Mouse (Mus musculus): ENCODE measurements around the gene Lrrc36. TPM values are rescaled to one million over a fixed set of nuclear protein-coding genes. Genes with fewer than 3 reads are reported as not detected.

The Lrrc36 gene
- total and polyA plus RNA-seq, 2 experiments from 2014 or later = 0.23 to 0.56 TPM

GRCm38 (mm10) chr8:105493495-105493894, 80.1 kb downstream of the Lrrc36 start:
- no peak overlapping the region for H3K9ac ChIP-seq (replicated peaks; ENCODE audit: low read depth, low read length)
- H3K4me1 ChIP-seq (ENCODE audit: control insufficient read depth, insufficient read depth) = peaks cover 23% of the 10 kb centered on the region
- ATAC-seq (ENCODE audit: insufficient read depth, low read depth) (no peak), DNase-seq (ENCODE audit: low spot score) (no peak)
- no peak overlapping the region for H3K27ac ChIP-seq (ENCODE audit: low read depth)
- no peak overlapping the region for H3K4me3 ChIP-seq (ENCODE audit: low read depth, low read length)
- H3K27me3 ChIP-seq (ENCODE audit: control insufficient read depth, insufficient read depth, low read length) = no peaks in the 10 kb centered on the region
- TF ChIP-seq EP300 (IDR thresholded peaks at IDR 0.05; ENCODE audit: low read depth) = no peak
- TF ChIP-seq CTCF (IDR thresholded peaks at IDR 0.05; ENCODE audit: low read depth) = no peak
- H3K36me3 ChIP-seq (replicated peaks; ENCODE audit: control insufficient read depth, insufficient read depth, low read length) = no peaks in the 10 kb centered on the region
- WGBS = 53% methylated on average over 3 of the region's 3 CpGs
- H3K4me2 ChIP-seq (ENCODE audit: low read depth, low read length) = no peak overlapping the region
- no peaks in the 10 kb centered on the region for H3K9me3 ChIP-seq (replicated peaks; ENCODE audit: control insufficient read depth, low read length)

DNA sequence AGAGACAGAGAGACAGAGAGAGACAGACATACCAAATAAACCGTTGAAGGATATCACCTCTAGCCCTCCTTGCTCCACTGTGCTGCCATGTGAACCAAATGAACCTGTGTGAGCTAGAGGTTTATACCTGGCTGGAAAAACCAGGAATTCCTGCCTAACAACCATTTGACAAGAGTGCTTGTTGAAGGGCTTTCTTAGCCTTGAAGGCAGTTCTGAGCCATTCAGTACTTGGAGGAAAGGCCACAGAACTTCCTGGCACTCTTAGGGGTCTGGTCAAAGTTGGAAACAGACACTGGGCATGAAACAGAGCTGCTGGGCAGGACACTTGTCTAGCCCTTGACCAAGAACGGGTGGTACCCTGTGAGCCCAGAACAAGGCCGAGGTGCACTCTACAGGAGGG, 81.2 kb downstream of the Lrrc36 start:
- ATAC-seq (ENCODE audit: insufficient read depth, low read depth) (no peak), DNase-seq (ENCODE audit: low spot score) (no peak)
- no peaks in the 10 kb centered on the region for H3K9me3 ChIP-seq (replicated peaks; ENCODE audit: control insufficient read depth, low read length)
- no peak for TF ChIP-seq CTCF (IDR thresholded peaks at IDR 0.05; ENCODE audit: low read depth)
- no peak for TF ChIP-seq EP300 (IDR thresholded peaks at IDR 0.05; ENCODE audit: low read depth)
- no peak overlapping the region for H3K9ac ChIP-seq (replicated peaks; ENCODE audit: low read depth, low read length)
- peaks cover 23% of the 10 kb centered on the region for H3K4me1 ChIP-seq (ENCODE audit: control insufficient read depth, insufficient read depth)
- no peak overlapping the region for H3K27ac ChIP-seq (ENCODE audit: low read depth)
- 85% methylated on average over 3 of the region's 3 CpGs for WGBS
- H3K4me3 ChIP-seq (ENCODE audit: low read depth, low read length) = no peak overlapping the region
- no peaks in the 10 kb centered on the region for H3K36me3 ChIP-seq (replicated peaks; ENCODE audit: control insufficient read depth, insufficient read depth, low read length)
- H3K4me2 ChIP-seq (ENCODE audit: low read depth, low read length) = no peak overlapping the region
- H3K27me3 ChIP-seq (ENCODE audit: control insufficient read depth, insufficient read depth, low read length) = no peaks in the 10 kb centered on the region

- TF ChIP-seq CTCF (IDR thresholded peaks at IDR 0.05; ENCODE audit: low read depth) (no peak), EP300 (IDR thresholded peaks at IDR 0.05; ENCODE audit: low read depth) (no peak)
- WGBS = 47% methylated on average over 17 of the region's 17 CpGs
- no peak overlapping the region for H3K27ac ChIP-seq (ENCODE audit: low read depth)
- H3K4me3 ChIP-seq (ENCODE audit: low read depth, low read length) = peak overlapping the region; percentile 95
- H3K9ac ChIP-seq (replicated peaks; ENCODE audit: low read depth, low read length) = peak overlapping the region; percentile 90
- H3K9me3 ChIP-seq (replicated peaks; ENCODE audit: control insufficient read depth, low read length) = no peaks in the 10 kb centered on the region
- H3K4me2 ChIP-seq (ENCODE audit: low read depth, low read length) = peak overlapping the region; percentile 93
- H3K36me3 ChIP-seq (replicated peaks; ENCODE audit: control insufficient read depth, insufficient read depth, low read length) = no peaks in the 10 kb centered on the region
- H3K4me1 ChIP-seq (ENCODE audit: control insufficient read depth, insufficient read depth) = peaks cover 20% of the 10 kb centered on the region
- ATAC-seq (ENCODE audit: insufficient read depth, low read depth) = no peak
- DNase-seq (ENCODE audit: low spot score) = no peak
- no peaks in the 10 kb centered on the region for H3K27me3 ChIP-seq (ENCODE audit: control insufficient read depth, insufficient read depth, low read length)
Observed at GRCm38 (mm10) chr8:105495350-105496302, 82.3 kb downstream of the Lrrc36 start.

DNA sequence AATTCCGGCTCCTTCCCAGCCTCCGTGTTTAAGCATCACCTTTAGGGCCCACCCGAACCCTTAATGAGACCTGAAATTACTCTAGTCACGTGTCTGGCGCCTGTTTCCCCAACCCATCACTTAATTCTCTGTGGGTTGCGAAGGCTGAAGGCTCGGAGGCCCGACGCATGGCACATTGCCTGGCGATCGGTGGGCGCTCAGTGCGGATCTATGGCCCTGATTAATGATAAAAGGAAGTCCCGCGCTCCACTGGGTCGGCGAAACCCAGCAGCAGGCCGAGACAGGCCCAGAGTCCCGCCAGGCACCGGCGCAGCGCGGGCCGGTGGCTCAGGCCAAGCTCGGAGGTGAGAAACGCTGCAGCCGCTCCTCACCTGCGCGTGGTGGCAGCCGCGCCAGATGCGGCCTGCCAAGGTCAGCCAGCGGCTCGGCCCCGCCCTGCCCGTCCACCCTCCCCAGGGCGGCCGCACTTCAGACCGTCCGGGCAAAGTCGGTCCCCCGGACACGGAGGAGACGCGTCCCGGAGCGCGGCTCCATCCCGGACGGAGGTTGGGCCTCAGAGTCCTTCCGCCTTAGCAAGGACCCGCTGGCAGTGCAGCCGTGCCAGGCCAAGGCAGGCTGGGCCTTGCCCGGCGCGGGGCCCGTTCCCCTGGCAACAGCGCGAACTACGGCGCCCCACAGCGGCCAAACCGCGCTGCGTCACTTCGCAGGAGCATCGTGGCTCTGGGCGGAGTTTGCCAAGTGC, 83.2 kb downstream of the Lrrc36 start, which contains the start of gene Zdhhc1:
Gene Zdhhc1, minus strand, starts transcription at position 464 of the 742 bp plus-strand sequence.
- H3K4me1 ChIP-seq (ENCODE audit: control insufficient read depth, insufficient read depth) = peaks cover 11% of the 10 kb centered on the region; the same call in 1 of the 2 replicates
- peak within 1 kb of the TSS; percentile 68 for H3K27ac ChIP-seq (ENCODE audit: low read depth)
- H3K36me3 ChIP-seq (replicated peaks; ENCODE audit: control insufficient read depth, insufficient read depth, low read length) = no peaks in the 10 kb centered on the region
- no peaks in the 10 kb centered on the region for H3K27me3 ChIP-seq (ENCODE audit: control insufficient read depth, insufficient read depth, low read length)
- no peaks in the 10 kb centered on the region for H3K9me3 ChIP-seq (replicated peaks; ENCODE audit: control insufficient read depth, low read length)
- WGBS = 1% methylated on average over 62 of the region's 68 CpGs
- TF ChIP-seq EP300 (IDR thresholded peaks at IDR 0.05; ENCODE audit: low read depth) = no peak
- peak; percentile 50 for TF ChIP-seq CTCF (IDR thresholded peaks at IDR 0.05; ENCODE audit: low read depth)
- H3K4me3 ChIP-seq (ENCODE audit: low read depth, low read length) = peak within 1 kb of the TSS; percentile 95
- ATAC-seq (ENCODE audit: insufficient read depth, low read depth) = peak; percentile 90
- peak within 1 kb of the TSS; percentile 93 for H3K4me2 ChIP-seq (ENCODE audit: low read depth, low read length)
- peak within 1 kb of the TSS; percentile 90 for H3K9ac ChIP-seq (replicated peaks; ENCODE audit: low read depth, low read length)
- peak; percentile 76 for DNase-seq (ENCODE audit: low spot score)

DNA sequence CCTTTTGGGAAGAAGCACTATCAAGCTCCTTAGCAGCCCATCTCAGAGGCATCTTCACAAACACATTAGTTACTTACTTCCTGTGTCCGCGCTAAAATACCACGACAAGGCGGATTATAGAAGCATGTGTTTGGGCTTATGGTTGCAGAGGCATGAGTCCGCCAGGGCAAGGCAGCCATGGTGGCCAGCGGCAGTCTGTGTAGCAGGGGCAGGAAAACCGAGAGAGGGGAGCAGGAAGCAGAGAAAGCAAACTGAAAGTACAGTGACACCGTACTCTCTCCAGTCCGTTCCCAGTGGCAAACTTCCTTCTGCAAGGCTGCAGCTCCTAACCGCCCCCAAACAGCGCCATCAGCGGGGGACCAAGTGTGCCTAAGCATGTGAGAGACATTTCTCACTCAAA, 86.4 kb downstream of the Lrrc36 start:
- TF ChIP-seq CTCF (IDR thresholded peaks at IDR 0.05; ENCODE audit: low read depth) (no peak), EP300 (IDR thresholded peaks at IDR 0.05; ENCODE audit: low read depth) (no peak)
- Histone ChIP-seq H3K4me2 (ENCODE audit: low read depth, low read length) (peak overlapping the region; percentile 4; the same call in 1 of the 2 replicates), H3K27me3 (ENCODE audit: control insufficient read depth, insufficient read depth, low read length) (no peaks in the 10 kb centered on the region), H3K4me1 (ENCODE audit: control insufficient read depth, insufficient read depth) (0 out of 2 replicates have a peak, but pooled peaks cover 6% of the 10 kb centered on the region), H3K27ac (ENCODE audit: low read depth) (no peak overlapping the region), H3K9me3 (replicated peaks; ENCODE audit: control insufficient read depth, low read length) (no peaks in the 10 kb centered on the region), H3K9ac (replicated peaks; ENCODE audit: low read depth, low read length) (no peak overlapping the region), H3K4me3 (ENCODE audit: low read depth, low read length) (no peak overlapping the region), H3K36me3 (replicated peaks; ENCODE audit: control insufficient read depth, insufficient read depth, low read length) (no peaks in the 10 kb centered on the region)
- ATAC-seq (ENCODE audit: insufficient read depth, low read depth) (no peak), DNase-seq (ENCODE audit: low spot score) (no peak)
- 56% methylated on average over 12 of the region's 12 CpGs for WGBS

All from heart, postnatal 0 days (tissue).